Mouse (Mus musculus): ENCODE results near the gene Scgb2b27. TPM values are rescaled to one million over a fixed set of nuclear protein-coding genes. Genes with fewer than 3 reads are reported as not detected.
"Not testable (repeated sequence)": the region's sequence is repeated elsewhere in the genome, so short reads cannot be mapped to it uniquely, and the experiment has no call there.

The Scgb2b27 gene
- not detected in 2 replicates for polyA plus RNA-seq (2015; fragmentation: Nextera tagmentation; extraction: Ambion mirVana)

- 60% methylated on average over 4 of the region's 4 CpGs for WGBS
- Histone ChIP-seq H3K4me3 (no peak within 1 kb of the TSS), H3K36me3 (no peaks in the 10 kb centered on the region), H3K27me3 (replicated peaks) (no peaks in the 10 kb centered on the region), H3K4me1 (no peaks in the 10 kb centered on the region), H3K27ac (replicated peaks) (no peak within 1 kb of the TSS), H3K9me3 (peaks cover 50% of the 10 kb centered on the region), H3K9ac (no peak within 1 kb of the TSS), H3K4me2 (no peak within 1 kb of the TSS)
- no peak for ATAC-seq (ENCODE audit: extremely low read depth, insufficient number of reproducible peaks, low FRiP score, low TSS enrichment)
Measured at GRCm38 (mm10) chr7:34013842-34014241, at the start of gene Scgb2b27. Gene Scgb2b27, minus strand, starts transcription at chr7:34013942.

- H3K9ac ChIP-seq; H3K36me3 ChIP-seq; H3K27me3 ChIP-seq (replicated peaks); H3K4me1 ChIP-seq; H3K4me2 ChIP-seq; ATAC-seq (ENCODE audit: extremely low read depth, insufficient number of reproducible peaks, low FRiP score, low TSS enrichment); H3K4me3 ChIP-seq; H3K27ac ChIP-seq (replicated peaks): not testable (repeated sequence)
- WGBS, result 83% methylated on average over 11 of the region's 11 CpGs
- peaks cover 47% of the 10 kb centered on the region for H3K9me3 ChIP-seq
Measured at GRCm38 (mm10) chr7:34036076-34036815, 22.5 kb upstream of the Scgb2b27 start.

DNA sequence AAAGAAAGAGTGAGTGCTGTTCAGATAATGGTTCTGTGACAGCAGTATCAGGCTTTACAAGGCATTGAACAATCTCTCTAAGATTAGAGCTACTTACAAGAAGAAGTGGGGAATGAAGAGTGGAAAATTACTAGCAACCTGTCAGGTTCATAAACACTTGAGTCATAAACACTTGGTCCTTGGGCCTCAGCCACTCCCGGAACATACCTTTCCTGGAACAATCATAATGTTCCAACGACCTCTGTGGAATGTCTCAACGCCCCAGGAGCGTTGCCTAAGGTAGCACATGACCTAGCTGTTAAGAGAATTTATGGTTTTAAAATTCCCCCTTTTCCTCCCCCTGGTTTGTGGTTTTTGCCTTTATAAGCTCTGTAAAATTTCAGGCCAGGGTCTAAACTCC lies 20.8 kb upstream of the Scgb2b27 start:
- H3K4me3 ChIP-seq; H3K4me2 ChIP-seq; H3K9ac ChIP-seq; H3K4me1 ChIP-seq; H3K27ac ChIP-seq (replicated peaks); H3K27me3 ChIP-seq (replicated peaks); H3K36me3 ChIP-seq; ATAC-seq (ENCODE audit: extremely low read depth, insufficient number of reproducible peaks, low FRiP score, low TSS enrichment): not testable (repeated sequence)
- WGBS, result 77% methylated on average over 4 of the region's 4 CpGs
- H3K9me3 ChIP-seq, result peaks cover 53% of the 10 kb centered on the region

GRCm38 (mm10) chr7:34030026-34030425 lies 16.3 kb upstream of the Scgb2b27 start:
- ATAC-seq (ENCODE audit: extremely low read depth, insufficient number of reproducible peaks, low FRiP score, low TSS enrichment), result no peak
- Histone ChIP-seq H3K4me2 (no peak overlapping the region), H3K4me1 (no peaks in the 10 kb centered on the region), H3K4me3 (no peak overlapping the region), H3K36me3 (no peaks in the 10 kb centered on the region), H3K9ac (no peak overlapping the region), H3K9me3 (peaks cover 62% of the 10 kb centered on the region), H3K27ac (replicated peaks) (no peak overlapping the region), H3K27me3 (replicated peaks) (no peaks in the 10 kb centered on the region)
- 85% methylated on average over 11 of the region's 11 CpGs for WGBS

GRCm38 (mm10) chr7:34027202-34027601 lies 13.5 kb upstream of the Scgb2b27 start:
- H3K9me3 ChIP-seq, result peaks cover 53% of the 10 kb centered on the region
- WGBS, result 70% methylated on average over 9 of the region's 9 CpGs
- not testable (repeated sequence) for H3K36me3 ChIP-seq

DNA sequence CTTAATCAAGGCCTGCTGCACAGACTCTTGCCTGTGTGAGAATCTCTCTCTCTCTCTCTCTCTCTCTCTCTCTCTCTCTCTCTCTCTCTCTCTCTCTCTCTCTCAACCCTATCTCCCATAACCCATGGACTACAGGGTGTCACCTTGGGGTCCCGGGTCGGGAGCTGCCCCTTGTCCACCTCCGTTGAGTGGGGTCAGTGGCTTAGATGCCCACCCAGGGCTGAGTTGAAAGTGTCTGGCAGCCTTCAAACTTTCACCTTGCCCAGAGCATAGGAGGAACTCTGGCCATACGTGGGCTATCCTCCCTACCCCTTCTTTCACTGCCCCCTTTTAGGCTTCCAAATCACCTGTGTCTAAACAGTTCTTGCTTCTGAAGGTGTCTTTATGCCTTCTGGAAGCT lies 11.9 kb upstream of the Scgb2b27 start:
- no peak overlapping the region for H3K4me2 ChIP-seq
- peaks cover 56% of the 10 kb centered on the region for H3K9me3 ChIP-seq
- ATAC-seq (ENCODE audit: extremely low read depth, insufficient number of reproducible peaks, low FRiP score, low TSS enrichment), result no peak

More at GRCm38 (mm10) chr7:34027202-34027601, 13.5 kb upstream of the Scgb2b27 start:
- not testable (repeated sequence) for H3K4me1 ChIP-seq; H3K27me3 ChIP-seq (replicated peaks); H3K27ac ChIP-seq (replicated peaks); H3K4me2 ChIP-seq; ATAC-seq (ENCODE audit: extremely low read depth, insufficient number of reproducible peaks, low FRiP score, low TSS enrichment); H3K4me3 ChIP-seq; H3K9ac ChIP-seq

DNA sequence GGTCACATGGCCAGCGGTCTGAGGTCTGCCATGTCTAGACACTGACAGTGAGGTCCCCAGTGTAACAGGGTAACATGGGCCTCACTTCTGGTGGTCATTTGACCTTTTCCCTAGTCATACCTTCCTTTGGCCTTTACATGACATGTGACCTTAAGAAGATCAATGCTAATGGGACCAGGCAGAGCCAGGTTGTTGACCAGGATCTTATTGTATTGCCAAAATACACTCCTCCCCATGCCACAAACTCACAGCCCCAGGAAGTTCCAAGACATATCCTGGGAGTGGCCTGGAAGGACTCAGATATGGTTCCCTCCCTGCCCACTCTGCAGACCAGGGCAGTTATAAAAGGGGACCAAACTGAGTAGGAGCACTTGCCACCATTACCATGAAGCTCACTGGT lies 7.4 kb upstream of the Scgb2b27 start, which contains the start of gene Scgb1b27:
Gene Scgb1b27 (plus strand): TSS at position 301 of the 400 bp plus-strand sequence.
- WGBS, result 71% methylated on average over 1 of the region's 1 CpGs
- H3K36me3 ChIP-seq; H3K9ac ChIP-seq; ATAC-seq (ENCODE audit: extremely low read depth, insufficient number of reproducible peaks, low FRiP score, low TSS enrichment); H3K4me1 ChIP-seq; H3K4me3 ChIP-seq; H3K27ac ChIP-seq (replicated peaks); H3K27me3 ChIP-seq (replicated peaks); H3K4me2 ChIP-seq: not testable (repeated sequence)
- peaks cover 43% of the 10 kb centered on the region for H3K9me3 ChIP-seq

More for the DNA sequence above, 11.9 kb upstream of the Scgb2b27 start:
- WGBS, result 80% methylated on average over 4 of the region's 4 CpGs
- Histone ChIP-seq H3K27ac (replicated peaks) (no peak overlapping the region), H3K27me3 (replicated peaks) (no peaks in the 10 kb centered on the region), H3K9ac (no peak overlapping the region), H3K4me1 (no peaks in the 10 kb centered on the region), H3K4me3 (no peak overlapping the region), H3K36me3 (no peaks in the 10 kb centered on the region)

DNA sequence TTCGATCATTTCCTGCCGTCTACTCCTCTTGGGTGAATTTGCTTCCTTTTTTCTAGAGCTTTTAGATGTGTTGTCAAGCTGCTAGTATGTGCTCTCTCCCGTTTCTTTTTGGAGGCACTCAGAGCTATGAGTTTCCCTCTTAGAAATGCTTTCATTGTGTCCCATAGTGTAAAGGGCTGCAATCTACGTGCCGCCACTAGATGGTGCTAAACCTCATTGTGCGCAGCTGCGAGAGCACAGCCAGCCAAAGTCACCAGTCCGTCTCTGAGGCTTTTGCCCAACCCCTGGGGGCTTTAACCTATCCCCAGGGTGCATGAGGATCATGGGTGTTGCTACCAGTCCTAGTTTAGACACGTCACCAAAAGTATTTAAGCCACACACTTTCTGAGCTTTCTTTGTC lies 31.5 kb downstream of the Scgb2b27 start:
- H3K9ac ChIP-seq; H3K4me2 ChIP-seq; H3K27me3 ChIP-seq (replicated peaks); H3K9me3 ChIP-seq; ATAC-seq (ENCODE audit: extremely low read depth, insufficient number of reproducible peaks, low FRiP score, low TSS enrichment); H3K4me1 ChIP-seq; H3K4me3 ChIP-seq; H3K36me3 ChIP-seq; H3K27ac ChIP-seq (replicated peaks): not testable (repeated sequence)
- WGBS, result 31% methylated on average over 8 of the region's 9 CpGs

Other genes with a start within 250 kb of the Scgb2b27 start
- not detected in 2 replicates for gene Scgb2b26, start 68.9 kb downstream of the Scgb2b27 start, polyA plus RNA-seq (2015; fragmentation: Nextera tagmentation; extraction: Ambion mirVana)
- not detected in 2 replicates for gene Scgb1b27, start 7.5 kb upstream of the Scgb2b27 start, polyA plus RNA-seq (2015; fragmentation: Nextera tagmentation; extraction: Ambion mirVana)
- not detected in 2 replicates for gene Scgb1b30, start 81.5 kb upstream of the Scgb2b27 start, polyA plus RNA-seq (2015; fragmentation: Nextera tagmentation; extraction: Ambion mirVana)
- 4.0 and 5.1 TPM in 2 replicates for gene Wtip, start 119.3 kb upstream of the Scgb2b27 start, polyA plus RNA-seq (2015; fragmentation: Nextera tagmentation; extraction: Ambion mirVana)
- gene Uba2, start 155.7 kb upstream of the Scgb2b27 start, polyA plus RNA-seq (2015; fragmentation: Nextera tagmentation; extraction: Ambion mirVana), result 111 and 114 TPM in 2 replicates
- gene Pdcd2l, start 182.7 kb upstream of the Scgb2b27 start, polyA plus RNA-seq (2015; fragmentation: Nextera tagmentation; extraction: Ambion mirVana), result 53.3 and 53.8 TPM in 2 replicates
- gene Gpi1, start 216.4 kb upstream of the Scgb2b27 start, polyA plus RNA-seq (2015; fragmentation: Nextera tagmentation; extraction: Ambion mirVana), result 702 and 751 TPM in 2 replicates
- gene Gm6096, start 237.1 kb upstream of the Scgb2b27 start, polyA plus RNA-seq (2015; fragmentation: Nextera tagmentation; extraction: Ambion mirVana), result 0.37 TPM in 1 of 2 replicates, not detected in the other

All from heart, embryonic 13.5 days (tissue).